Mouse (Mus musculus): ENCODE data around the gene Hoxc10.

Gene Hoxc10

DNA sequence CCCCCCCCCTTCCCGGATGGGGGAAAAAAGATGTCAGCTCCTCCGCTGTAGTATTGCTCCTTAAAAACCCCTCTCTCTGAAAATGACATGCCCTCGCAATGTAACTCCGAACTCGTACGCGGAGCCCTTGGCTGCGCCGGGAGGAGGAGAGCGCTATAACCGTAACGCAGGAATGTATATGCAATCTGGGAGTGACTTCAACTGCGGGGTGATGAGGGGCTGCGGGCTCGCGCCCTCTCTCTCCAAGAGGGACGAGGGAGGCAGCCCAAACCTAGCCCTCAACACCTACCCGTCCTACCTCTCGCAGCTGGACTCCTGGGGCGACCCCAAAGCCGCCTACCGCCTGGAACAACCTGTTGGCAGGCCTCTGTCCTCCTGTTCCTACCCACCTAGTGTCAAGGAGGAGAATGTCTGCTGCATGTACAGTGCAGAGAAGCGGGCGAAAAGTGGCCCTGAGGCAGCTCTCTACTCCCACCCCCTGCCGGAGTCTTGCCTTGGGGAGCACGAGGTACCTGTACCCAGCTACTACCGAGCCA, at the start of gene Hoxc10:
TSS of gene Hoxc10 (plus strand) at position 21 of the 536 bp plus-strand sequence.
- DNase-seq, result no peak

DNA sequence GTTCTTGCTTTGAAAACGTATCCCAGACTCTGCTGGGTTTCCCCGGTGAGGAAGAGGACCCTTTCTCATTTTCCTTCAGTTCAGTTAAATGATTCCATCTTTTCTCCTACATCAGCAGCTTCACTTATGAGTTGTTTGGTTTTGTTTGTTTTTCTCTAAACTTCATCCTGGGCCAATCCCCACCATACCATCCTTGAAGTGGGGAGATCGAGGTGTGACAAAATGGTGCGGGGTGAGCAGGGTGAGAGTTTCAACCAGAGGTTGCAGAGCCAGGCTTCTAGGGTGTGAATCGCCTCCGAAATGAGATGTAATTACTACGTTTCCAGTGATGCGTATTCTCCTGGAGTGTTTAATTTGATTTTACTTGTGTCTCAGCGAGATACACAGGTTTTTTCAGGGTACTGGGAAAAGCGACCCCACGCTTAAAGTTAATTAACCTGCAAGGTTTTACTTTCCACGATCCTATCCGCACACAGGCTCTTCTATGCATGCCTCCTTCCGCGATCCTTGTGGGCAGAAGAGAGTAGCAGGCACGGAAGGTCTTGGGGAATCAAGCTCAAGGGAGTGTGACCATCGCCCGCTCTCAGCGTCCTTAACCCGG, 48.5 kb upstream of the Hoxc10 start:
- no peak for DNase-seq

DNA sequence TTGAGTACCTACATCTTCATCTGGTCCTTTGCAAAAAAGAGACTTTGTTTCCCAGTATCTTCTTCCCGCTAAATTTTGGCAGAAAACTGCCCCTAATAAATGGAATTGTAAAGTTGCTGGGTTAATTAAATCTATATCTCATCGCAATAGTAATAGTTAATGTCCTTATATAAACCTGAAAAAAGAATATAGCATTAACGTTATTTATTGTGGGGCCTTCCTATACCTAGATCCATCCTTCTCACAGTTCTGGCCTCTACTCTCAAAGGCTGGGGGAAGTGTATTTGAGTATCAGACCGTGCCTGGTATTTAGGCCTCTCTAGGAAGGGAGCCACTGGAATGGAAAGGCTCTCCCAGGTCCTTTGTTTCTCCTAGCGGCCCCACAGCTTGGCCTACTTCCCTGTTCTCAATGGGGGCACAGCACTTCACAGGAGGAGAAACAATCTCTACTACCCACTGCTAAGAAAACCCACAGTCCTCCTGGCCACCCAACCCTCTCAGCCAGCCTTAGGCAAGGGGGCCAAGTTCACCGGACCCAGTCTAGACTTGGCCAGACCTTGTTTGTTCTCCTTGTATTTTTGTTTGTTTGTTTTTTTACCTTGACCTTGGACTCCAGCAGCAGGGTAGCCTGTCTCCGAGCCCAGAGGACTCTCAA, 47.9 kb upstream of the Hoxc10 start:
- no peak for DNase-seq

DNA sequence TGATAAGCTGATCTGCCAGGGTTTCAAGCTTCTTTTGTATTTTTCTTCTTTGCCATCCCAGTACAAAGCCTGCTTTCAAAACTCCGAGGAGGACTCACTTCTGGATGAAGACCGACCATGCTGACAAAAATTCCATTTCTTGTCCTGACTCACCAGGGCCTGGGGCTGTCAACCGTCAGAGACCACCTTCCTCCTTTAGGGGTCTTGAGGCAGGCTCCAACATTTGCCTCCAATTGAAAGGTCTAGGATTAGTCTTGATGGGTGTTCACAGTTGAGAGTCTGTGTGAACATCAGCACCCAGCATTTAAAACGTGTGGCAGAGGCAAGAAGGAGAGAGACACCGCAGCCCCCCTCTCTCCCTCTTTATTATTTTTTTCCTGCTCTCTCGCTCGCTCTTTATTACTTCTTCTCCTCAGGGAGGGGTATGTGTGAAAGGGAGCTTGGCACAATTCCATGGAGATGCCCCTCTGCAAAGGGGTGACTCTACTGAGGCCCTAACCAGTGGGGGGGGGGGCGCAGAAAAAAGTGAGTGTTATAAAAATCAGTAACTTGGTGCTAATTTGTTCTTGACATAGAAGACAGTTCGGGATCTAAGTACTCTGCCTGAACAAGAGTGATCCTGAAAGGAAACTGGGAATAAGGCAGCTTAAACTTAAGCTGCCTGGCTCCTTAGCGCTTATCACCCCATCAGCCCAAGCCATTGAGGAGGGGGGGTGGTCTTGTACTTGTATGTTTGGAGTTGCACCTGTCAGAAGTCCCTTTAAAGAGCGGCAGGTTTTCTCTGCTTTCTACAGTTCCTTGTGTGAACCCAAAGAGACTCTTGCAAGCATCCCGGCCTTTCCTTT, 47.0 kb upstream of the Hoxc10 start:
- DNase-seq, result no peak

DNA sequence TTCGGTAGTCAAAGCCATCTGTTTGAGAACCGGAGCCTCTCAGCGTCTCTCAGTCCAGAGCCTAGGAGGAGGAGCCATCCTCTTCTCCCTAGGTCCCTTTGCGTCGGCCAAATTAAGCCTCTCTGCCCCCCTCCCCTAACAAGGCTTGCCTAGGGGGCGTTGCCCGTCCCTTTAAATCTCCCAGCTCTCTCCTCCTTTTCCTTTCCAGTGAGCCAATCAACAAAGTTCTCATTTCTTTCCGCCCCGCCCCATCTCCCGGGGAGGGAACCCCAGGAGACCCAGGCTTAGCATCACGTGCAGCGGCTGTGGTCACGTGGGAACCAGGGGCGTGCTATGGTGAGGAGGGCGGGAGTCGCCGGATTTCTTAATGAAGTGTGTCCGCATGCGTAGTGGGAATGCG, 46.0 kb upstream of the Hoxc10 start:
- DNase-seq, result no peak

DNA sequence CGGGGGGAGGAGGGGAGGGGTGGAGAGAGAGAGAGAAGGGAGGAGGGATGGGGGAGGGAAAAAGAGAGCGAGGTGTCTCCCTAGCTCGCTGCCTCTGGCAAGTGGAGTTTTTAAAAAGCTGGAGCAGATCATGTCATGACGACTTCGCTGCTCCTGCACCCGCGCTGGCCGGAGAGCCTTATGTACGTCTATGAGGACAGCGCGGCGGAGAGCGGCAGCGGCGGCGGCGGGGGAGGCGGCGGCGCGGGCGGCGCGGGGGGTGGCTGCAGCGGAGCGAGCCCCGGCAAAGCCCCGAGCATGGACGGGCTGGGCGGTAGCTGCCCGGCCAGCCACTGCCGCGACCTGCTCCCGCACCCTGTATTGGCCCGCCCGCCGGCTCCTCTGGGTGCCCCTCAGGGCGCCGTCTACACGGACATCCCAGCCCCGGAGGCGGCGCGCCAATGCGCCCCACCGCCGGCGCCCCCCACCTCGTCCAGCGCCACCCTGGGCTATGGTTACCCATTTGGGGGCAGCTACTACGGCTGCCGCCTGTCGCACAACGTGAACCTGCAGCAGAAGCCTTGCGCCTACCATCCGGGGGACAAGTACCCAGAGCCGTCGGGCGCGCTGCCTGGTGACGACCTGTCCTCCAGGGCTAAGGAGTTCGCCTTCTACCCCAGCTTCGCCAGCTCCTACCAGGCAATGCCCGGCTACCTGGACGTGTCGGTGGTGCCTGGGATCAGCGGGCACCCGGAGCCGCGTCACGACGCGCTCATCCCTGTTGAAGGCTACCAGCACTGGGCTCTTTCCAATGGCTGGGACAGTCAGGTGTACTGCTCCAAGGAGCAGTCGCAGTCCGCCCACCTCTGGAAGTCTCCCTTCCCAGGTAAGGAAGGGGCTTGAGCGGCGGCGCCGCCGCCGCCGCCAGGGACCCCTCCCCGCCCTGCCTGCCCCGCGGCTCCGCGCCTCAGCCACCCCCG, 45.3 kb upstream of the Hoxc10 start, which contains the start of gene Hoxc13:
TSS of gene Hoxc13 (plus strand) at position 51 of the 959 bp plus-strand sequence.
- no peak for DNase-seq

DNA sequence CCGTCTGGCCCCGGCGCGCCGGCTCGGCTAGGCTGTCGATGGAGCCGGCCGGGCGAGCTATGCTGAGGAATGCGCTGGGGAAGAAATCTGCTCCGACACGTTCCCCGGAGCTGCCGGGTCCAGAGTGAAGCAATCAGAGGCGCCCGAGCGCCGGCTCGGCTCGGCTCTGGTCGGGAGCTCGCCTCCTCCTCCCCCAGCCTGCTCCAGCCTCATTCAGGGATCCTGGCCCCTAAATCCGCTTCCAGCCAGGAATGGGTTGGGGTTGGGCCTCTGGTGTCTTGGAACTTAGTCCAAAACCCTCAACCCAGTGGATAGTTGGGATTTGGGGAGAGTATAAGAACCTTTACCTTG, 44.6 kb upstream of the Hoxc10 start:
- DNase-seq, result no peak

DNA sequence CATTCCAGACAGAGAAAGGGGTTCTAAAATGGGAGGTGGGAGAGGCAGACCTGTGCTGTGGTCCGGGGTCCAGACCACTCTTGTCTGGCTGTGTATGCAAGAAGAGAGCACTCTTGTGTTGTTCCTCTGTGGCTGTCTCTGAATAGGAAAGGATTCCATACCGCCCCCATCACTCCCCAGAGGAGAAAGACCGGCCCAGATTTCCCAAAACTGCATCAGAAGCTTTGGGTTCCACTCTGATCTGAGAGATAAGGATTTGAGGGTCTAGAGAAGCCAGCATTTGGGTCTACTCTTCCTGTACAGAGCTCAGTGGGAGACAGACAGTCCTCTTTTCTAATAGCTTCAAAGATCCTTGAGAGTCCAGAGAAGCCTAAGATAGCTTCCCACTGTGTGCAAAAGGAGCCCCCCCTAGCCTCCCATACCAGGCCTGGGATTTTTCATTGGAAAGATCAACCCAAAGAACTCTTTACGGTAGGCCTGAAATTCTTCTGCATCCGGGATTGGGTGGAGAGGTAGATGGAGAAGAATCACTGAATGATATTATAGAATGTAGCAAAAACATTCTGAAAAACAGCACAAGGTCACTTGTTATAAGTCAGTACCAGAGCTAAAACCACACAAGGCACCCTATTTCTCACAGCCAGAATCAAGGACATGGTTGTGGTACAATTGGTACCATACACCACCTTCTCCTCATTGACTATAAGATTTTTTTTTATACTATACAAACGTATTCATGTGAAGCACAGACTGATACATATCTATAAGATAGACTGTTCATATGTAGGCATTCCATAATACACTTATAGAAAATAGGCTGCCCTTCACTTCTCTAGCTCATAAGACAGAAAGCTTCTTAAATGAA, 43.7 kb upstream of the Hoxc10 start:
- DNase-seq, result no peak

DNA sequence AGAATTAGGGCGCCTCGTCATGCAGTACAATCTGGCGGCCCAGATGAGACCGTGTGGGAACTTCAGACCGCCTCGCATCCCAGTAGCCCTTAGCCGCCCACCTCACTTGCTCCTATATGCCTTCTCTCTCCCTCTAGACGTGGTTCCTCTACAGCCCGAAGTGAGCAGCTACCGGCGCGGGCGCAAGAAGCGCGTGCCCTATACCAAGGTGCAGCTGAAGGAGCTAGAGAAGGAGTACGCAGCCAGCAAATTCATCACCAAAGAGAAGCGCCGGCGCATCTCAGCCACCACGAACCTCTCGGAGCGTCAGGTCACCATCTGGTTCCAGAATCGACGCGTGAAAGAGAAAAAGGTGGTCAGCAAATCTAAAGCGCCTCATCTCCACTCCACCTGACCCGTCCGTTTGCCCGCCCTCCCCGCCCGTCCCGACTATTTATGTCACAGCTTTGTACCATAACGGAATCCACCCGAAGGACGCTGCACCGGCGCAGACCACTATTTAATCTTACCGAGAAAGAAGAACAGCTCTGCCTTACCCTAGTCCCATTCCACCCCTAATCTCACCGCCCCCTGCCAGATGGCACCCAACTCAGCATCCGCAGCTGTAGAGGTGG, 39.5 kb upstream of the Hoxc10 start:
- DNase-seq, result no peak

DNA sequence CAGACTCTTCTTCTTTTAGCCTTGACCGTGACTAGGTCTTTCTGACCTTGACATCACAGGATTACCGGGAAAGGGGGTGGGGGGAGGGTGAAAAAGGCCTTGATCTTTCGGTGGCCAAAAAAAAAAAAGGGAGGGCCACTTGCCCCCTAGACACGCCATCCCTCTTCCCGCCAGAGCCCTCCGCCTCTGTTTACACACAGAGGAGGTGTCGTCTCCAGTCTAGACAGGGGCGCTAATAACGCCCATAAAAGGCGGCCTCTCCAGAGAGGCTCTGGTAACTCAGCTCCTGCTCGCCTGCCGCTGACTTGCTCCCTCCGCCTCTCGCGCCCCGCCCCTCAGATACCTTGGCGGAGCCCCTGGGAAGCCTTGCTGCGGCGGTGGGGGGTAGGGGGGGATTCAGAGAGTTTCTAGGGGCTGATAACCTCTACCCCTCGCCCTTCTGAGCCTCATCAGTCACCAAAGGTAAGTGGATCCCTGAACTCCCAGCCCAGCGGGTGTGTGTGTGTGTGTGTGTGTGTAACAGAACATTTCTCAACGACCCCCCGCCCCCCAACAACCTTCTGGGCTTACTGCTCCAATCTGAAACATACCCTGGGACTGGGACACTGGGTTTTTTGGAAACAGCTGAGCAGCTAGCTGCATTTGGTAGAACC, 34.8 kb upstream of the Hoxc10 start:
- no peak for DNase-seq

DNA sequence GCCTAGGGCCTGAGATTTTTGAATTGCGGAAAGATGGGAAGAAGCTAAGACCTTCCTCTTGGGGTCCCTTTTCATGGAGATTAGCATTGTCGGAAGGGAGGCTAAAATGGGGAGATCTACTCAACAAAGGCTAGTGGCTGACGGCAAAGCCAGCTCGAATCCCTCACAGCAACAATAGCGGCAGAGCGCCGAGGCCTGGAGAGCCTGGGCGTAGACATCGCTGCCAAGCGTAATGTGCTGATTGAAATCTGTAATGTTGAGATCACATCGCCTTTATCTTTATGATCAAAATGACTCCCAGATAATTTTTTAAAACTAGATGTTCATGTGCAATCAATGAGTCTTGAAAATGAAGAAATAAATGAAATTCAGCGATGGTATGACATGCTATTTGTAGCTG, 32.2 kb upstream of the Hoxc10 start:
- DNase-seq, result no peak

DNA sequence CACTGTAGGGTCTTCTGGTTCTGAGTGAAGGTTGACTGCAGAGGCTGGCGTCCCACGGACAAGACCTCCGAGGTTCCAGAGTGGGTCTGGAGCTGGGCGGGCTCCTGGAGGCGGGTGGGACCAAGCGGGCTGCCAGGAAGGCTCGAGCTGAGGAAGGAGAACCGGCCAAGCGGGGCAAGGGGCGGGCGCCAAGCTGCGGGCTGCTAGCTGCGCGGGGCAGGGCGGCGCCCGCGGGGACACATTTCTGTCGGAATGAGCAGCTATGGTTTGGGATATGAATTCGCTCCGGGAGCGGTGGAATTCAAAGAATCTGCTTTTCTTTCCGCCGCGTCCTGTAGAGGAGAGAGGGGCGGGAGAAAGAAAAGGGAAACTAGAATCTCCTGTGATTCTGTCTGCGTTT, 31.7 kb upstream of the Hoxc10 start:
- no peak for DNase-seq

DNA sequence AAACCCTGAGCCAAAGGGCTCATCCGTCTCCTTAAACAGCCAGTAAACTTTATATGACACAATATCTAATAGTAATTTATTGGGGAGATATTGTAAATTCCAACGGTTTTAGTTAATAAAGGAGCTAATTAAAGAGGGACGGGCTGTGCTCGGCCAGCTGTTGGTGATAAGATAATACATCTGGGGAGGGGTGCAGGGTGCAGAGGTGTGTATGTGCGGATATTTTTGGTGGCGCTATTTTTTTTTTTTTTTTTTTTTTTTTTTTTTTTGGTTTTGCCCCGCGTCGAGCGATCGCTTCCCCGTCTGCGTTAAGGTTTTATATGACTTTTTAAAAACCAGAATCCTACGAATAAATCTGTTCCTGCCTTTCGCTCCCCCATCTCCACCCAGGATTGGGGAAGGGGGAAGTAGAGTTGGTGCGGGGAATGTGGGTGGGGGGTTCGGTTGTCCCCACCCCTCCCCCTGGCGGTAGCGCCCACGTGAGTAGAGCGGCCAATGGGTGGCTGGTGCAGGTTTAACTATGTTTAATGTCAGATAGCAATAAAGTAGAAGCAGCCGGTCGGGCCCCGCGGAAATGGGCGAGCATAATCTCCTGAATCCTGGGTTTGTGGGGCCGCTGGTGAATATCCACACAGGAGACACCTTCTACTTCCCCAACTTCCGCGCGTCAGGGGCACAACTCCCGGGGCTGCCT, 30.2 kb upstream of the Hoxc10 start, which contains the start of gene Hoxc12:
TSS of gene Hoxc12 (plus strand) at position 479 of the 694 bp plus-strand sequence.
- DNase-seq, result no peak

DNA sequence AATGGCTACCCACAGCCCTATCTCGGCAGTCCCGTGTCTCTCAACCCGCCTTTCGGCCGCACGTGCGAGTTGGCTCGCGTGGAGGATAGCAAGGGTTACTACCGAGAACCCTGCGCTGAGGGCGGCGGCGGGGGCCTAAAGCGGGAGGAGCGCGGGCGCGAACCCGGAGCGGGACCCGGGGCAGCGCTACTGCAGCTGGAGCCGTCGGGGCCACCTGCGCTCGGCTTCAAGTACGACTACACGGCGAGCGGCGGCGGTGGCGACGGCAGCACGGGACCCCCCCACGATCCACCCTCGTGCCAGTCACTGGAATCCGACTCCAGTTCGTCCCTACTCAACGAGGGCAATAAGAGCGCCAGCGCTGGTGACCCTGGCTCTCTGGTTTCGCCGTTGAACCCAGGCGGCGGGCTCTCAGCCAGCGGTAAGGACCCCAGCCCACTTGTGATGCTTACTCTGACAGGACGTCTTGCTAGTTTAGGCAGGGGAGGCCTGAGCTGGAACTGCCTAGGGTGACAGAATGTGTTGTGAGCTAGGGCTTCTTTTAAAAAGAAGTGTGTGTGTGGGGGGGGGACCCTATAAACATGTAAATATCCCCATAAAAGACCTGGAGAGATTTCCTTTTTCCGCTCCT, 29.4 kb upstream of the Hoxc10 start:
- no peak for DNase-seq

DNA sequence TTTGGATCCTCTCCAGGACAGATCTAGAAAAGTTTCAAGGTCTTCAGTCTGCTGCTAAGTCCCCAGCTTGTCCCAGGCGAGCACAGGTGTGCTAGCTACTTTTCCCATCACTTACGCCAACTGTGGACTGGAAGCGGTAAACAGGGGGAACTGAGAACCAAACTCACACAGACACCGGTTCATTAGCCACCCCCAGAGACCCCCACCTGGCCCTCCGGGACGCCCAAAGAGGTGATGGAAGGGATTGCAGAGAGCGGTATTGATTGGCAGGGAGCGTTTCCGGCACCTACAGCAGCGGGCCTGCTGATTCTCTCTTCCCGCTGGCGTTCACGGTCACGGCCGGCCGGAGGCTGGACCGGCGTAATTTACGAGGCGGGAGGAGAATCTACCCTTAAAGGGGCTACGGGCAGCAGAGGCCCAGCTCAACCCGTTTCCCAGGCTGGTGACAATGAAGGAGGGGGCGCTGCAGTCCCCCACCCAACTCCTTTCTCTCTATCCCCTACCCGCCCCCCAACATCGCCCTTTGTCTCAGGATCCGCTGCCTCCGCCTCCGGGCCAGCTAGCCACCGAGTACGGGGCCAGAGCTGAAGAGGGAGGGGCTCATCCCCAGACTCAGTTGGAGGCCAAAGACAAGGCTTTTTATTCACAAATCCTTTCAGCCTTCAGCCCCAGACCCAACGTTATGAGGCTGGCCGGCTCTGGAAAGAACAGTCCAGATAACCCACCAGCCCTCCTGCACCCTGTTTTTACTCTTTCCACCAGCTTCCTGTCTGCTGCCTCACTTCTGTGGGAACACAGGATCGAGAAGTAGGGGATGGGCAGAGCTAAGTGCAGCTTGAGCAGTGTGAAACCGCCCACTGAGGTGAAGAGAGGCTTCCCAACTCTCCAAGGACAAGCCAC, 27.1 kb upstream of the Hoxc10 start:
- no peak for DNase-seq

DNA sequence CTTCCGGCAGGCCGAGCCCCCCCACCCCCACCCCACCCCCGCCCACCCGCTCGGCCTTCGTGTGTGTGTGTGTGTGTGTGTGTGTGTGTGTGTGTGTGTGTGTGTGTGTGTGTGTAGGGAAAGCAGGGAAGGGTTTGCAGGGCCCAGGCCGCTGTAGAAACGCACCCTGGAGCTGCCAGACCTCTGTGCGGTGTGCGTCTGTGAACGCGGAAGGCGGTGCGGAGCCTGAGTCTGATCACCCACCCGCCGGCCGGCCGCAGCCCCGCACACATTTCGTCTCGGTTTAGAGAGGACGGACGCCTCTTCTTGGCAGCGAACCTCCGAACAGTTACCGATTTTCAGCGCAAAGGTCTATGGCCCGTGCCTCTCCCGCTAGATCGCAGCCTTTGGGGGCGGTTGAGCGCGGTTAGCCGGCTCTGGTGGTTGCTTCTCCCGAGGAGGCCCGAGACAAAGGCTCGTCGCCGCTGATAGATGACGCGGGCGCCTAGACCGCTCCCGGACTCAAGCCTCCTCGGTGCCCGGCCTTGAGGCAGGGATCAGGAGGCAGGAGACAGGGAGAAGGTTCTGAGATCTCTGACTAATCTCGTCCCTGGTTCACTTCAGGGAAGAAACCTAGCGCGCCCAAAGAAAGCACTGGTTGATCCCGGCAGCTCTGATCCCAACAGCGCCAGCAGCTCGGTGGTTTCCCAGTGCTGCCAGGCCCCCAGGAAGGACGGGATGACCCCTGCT, 23.7 kb upstream of the Hoxc10 start:
- DNase-seq, result no peak

DNA sequence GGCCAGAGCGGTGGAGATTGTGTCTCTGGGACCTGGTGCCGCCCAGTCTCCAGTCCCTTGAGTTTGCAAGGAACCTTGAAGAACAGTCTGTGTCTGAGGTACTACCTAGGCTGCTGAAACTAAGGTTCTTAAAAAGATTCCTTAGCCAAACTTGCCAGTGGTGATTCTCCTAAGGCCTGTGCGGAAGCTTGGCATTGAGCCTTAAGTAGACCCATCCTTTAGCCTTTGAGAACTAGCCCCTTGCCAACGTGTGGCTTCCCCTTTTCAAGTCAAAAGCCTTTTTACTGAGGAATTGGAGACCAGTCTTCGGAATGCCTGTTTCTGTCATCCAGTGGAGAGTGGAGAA, 23.2 kb upstream of the Hoxc10 start:
- no peak for DNase-seq

Measured in thymus, postnatal 14 days (tissue).